Mouse (Mus musculus) 3134 (cell line): ENCODE measurements around the gene Mansc1.

Source experiments
- DNase-seq: peaks from one replicate; pipeline ENCODE4 v3.0.0-alpha.2; 2011; ENCODE audit warnings: low spot score; ENCODE audit not compliant: insufficient read length; ENCODE audit errors: extremely low read depth

Mansc1 gene

DNA sequence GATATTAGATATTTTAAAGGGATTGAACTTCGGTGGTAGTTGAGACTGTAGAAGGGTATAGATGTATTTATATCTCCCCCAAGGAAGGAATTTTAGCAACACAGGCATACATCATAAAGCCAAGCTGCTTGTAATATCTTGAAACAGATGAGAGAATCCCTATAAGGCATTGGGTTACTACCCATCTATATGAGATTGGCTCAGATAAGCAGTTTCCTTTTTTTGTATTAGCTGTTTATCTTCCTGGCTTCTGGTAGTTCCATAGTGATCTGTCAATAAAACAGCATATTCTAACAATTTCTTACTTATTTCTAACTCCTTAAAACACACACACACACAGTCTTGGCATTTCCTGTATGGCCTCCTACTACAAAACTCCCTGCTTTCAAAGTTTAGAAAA, 7.6 kb upstream of the Mansc1 start:
- no peak for DNase-seq

DNA sequence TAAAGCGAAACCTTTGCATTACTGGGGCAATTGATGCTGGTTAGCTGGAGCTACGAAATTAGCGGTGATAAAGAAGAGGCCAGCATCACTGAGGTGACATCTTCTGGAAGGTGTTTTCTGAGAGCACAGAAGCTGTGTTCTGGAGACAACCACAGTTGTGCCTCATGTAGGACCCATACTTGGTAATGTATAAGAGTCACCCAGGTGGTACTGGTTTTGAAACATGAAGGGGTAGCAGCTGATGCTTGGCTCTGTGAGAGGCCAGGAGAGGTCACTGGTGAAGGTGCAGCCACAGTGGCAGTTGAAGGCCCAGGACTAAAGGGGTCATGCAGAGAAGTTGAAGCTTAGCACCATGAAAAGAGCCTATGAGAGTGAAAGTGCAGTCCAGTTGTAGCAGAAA, 6.9 kb upstream of the Mansc1 start, which contains the start of gene Borcs5:
TSS of gene Borcs5 (plus strand) at position 301 of the 400 bp plus-strand sequence.
- no peak for DNase-seq

DNA sequence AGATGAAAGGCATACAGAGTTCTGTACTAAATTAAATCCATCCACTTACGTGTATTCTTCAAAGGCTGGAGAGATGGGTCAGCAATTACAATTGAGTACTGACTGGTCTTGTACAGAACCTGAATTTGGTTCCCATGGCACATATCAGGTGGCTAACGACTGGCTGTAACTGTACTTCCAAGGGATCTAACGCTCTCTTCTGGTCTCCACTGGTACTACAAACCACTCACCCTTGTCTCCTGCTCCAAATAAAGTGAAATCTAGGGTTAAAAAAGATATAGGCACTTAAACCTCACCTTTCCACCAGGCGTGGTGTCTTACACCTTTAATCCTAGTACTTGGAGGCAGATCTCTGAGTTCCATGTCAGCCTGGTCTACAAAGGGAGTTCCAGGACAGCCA, 4.2 kb upstream of the Mansc1 start:
- no peak for DNase-seq

- no peak for DNase-seq
Observed at GRCm38 (mm10) chr6:134633553-134633952, 1.3 kb upstream of the Mansc1 start.

- no peak for DNase-seq
Observed at GRCm38 (mm10) chr6:134632756-134633155, 468 bp upstream of the Mansc1 start.

- no peak for DNase-seq
Observed at GRCm38 (mm10) chr6:134630447-134630846, 1.8 kb downstream of the Mansc1 start.

DNA sequence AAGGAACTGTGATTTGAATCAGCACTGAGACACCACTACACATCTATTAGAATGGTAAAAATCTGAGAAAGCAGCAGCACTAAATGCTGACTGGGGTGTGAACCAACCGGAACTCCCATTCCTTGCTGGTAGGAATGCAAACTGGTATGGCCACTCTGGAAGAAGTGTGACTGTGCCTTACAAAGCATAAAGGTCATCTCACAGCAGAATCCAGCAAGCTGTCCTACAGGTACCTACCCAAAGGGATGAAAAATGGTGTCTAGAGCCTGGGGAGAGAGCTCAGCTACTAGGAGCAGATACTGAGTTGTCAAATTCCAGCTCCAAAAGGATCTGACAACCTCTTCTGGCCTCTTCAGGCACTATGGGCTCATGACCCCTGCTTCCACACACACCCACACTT, 5.7 kb downstream of the Mansc1 start:
- DNase-seq: no peak

DNA sequence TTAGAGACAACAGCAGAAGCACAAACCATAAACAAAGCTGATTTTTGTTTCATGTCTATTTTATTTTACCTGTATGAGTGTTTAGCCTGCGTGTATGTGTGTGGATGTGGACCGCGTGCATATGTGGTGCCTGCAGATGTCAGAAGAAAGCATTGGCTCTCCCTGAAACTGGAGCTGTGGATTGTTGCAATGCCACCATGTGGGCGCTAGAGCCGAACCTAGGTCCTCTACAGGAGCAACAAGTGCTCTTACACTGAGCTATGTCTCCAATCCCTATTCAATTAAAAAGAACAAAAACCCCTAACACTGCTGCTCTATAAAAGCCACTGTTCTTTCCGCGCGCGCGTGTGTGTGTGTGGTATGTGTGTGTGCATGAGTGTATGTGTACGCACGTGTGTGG, 6.9 kb downstream of the Mansc1 start:
- DNase-seq: no peak

GRCm38 (mm10) chr6:134621552-134621949, 10.7 kb downstream of the Mansc1 start:
- DNase-seq: no peak

GRCm38 (mm10) chr6:134620846-134621551, 11.3 kb downstream of the Mansc1 start:
- peak; percentile 36 for DNase-seq

DNA sequence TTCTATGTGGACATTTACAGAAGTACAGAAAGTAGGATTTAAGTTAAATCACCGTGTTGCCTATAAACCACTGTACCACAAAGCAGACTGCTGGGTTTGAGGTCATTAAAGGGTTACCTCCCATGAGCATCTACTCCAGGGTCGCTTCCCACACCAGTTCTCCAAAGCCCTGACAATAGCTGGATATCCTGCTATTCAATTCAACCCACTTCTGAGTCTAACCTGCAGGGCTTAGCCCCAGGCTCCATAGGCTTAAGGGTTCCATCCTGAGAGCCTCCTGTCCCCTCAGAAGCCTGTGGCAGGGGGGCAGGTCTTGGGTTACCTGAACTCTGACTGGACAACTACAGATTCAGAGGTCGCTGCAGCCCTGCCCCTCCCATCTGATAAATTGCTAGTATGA, 12.2 kb downstream of the Mansc1 start:
- DNase-seq: no peak

DNA sequence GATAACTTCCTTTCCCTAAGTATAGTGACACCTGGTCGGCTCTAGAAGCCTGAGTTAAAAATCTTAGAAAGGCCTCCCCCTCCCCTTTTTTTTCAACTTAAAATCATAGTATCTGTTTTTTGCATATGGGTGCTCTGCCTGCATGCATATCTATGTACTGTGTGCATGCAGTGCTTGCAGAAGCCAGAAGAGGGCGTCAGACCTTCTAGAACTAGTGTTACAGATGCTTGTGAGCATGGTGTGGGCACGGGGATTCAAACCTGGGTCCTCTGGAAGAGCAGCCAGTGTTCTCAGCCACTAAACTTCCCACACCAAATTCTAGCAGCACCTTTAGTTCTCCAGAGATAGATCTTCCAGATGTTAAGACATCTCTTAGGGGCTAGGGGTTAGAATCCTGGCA, 14.7 kb downstream of the Mansc1 start:
- DNase-seq: no peak

DNA sequence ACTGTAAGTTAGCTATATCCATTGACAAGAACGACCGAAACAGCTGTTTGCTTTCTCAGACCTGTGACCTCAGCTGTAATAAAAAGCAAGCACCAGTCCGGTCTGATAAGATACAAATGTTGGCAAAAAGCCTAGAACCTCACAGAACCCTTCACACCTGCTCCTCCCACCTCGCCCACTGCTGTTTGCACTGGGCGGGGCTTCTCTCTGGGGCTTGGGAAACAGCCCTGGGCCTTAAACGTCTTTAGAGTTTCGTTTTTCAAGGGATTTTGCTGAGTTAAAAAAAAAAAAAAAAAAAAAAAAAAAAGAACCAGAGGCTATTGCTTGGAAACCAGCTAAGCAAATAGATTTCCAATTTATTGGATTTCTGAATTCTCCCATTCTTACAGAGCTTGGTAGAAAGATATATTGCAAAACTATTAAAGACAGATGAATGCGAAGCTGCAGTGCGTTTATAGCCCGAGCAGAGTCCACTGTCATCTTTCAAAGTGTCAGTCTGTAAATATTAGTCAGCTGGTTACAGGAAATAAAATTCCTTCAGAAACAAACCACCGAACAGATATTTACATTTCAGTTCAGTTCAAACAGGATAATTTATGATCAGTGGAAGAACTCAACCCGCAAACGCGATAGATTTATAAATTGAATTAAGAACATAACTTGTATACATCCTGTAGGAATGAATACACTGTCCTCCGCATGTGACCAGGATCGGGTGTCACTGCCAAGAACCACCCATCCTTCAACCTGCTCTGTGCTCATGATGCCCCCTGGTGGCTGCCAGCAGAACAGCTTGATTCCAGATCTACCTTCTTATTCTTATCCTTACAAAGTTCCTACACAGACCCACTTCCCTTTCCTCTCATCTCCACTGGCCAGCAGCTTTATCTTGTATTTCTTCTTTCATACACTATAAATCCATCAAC, 17.3 kb downstream of the Mansc1 start:
- DNase-seq: peak; percentile 57

DNA sequence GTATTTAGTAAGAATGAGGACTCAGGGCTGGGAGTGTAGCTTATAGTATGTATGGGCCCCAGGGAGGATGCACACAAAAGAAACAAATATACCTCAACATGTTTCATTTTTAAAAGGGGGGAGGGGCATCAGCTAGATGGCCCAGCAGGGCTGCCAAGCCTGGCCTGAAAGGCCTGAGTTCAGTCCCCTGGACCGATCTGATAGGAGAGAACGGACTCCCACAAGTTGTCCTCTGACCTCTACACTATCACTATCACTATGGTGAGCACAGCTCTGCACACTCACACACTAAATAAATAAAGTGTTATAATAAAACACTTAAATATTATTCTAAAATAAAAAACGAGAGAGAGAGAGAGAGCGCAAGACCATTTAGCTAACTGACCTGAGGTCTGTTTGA, 18.0 kb downstream of the Mansc1 start:
- DNase-seq: no peak

DNA sequence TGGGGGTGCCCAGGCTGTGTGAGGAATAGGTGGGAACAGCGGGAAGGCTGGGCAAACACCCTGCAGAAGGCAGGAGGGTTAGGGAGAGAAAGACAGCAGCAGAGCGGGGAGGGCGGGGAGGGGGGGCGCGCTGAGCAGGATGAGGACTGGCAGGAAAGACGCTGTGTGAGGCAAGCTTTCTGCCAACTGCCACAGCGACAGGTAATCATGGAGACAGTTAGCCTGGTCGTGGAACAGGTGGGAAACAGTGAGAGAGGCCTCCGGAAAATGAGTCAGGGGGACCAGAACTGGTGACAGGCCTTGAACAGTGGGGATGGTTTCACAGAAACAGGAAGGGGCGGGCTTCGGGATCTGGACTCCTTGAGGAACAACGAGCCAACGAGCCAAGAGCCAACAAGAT, 20.4 kb downstream of the Mansc1 start:
- no peak for DNase-seq

- DNase-seq: no peak
Observed at GRCm38 (mm10) chr6:134610380-134610779, 21.9 kb downstream of the Mansc1 start.

- peak; percentile 52 for DNase-seq
Observed at GRCm38 (mm10) chr6:134606949-134607746, 25.1 kb downstream of the Mansc1 start.

DNA sequence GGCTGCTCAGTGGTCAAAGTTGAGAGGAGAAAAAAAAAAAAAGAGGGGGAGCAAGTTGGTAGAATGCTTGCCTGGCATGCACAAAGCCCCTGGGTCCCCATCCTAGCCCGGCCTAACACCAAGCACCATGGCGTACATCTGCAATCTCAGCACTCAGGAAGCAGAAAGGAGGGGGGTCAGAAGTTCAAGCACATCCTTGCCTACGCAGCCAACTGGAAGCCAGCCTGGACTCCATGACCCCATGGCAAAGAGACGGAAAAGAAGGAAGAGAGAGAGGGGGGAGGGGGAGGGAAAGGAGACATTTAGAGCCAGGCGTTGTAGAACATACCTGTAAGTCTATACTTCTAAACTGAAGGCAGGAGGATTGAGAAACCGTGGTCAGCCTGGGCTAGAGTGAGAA, 25.7 kb downstream of the Mansc1 start:
- no peak for DNase-seq

GRCm38 (mm10) chr6:134605196-134605595, 27.1 kb downstream of the Mansc1 start:
- DNase-seq: no peak

- no peak for DNase-seq
Observed at GRCm38 (mm10) chr6:134602371-134603003, 29.8 kb downstream of the Mansc1 start.

GRCm38 (mm10) chr6:134601766-134602165, 30.5 kb downstream of the Mansc1 start:
- DNase-seq: no peak
